Mouse (Mus musculus) bone marrow, adult 2 months (tissue): Measurements from ENCODE around the gene Klf4. TPM values are rescaled to one million over a fixed set of nuclear protein-coding genes. Genes with fewer than 3 reads are reported as not detected.
A peak's percentile ranks its signal among the peaks of the same experiment; 100 is the strongest.

Source experiments
- H3K27ac ChIP-seq: fragments of 200-500 bp; 2 replicates; pipeline ENCODE4 v1.5.1; 2012; ENCODE audit warnings: low read depth, mild to moderate bottlenecking, control low read depth, inconsistent platforms, low read length; ENCODE audit not compliant: control insufficient read depth, poor library complexity, insufficient read depth
- H3K4me1 ChIP-seq: fragments of 200-500 bp; 2 replicates; pipeline ENCODE4 v1.6.1; 2011; ENCODE audit warnings: low read length; ENCODE audit not compliant: control insufficient read depth, insufficient read depth
- H3K4me3 ChIP-seq: fragments of 200-500 bp; replicated peaks from 2 replicates; pipeline ENCODE3; 2011; ENCODE audit warnings: mild to moderate bottlenecking, low read depth, low read length, control low read depth; ENCODE audit not compliant: control insufficient read depth
- CTCF ChIP-seq: fragments of 200-500 bp; IDR thresholded peaks from 2 replicates; pipeline ENCODE4 v1.5.1; 2011; ENCODE audit warnings: low read length, control low read depth; ENCODE audit not compliant: control insufficient read depth, insufficient read depth
- POLR2A ChIP-seq: fragments of 200-500 bp; IDR thresholded peaks from 2 replicates; pipeline ENCODE4 v1.6.1; 2011; ENCODE audit warnings: low read depth, mild to moderate bottlenecking, control low read depth, low read length, borderline replicate concordance; ENCODE audit not compliant: control insufficient read depth
- WGBS: fragments of 180-500 bp; shearing (Covaris S2); methylation state at CpG from one replicate; pipeline ENCODE4 v1.1.7; 2018; 5-methylcytosine and 5-hydroxymethylcytosine counted together
- polyA plus RNA-seq: library from polyadenylated mRNA; stranded (reverse); fragments of >200 nt; gene quantifications from 2 replicates; pipeline ENCODE4 v1.2.4, GENCODE M21; 2011; ENCODE audit warnings: low replicate concordance; ENCODE audit not compliant: missing spikeins, insufficient read depth, insufficient read length

The Klf4 gene
- polyA plus RNA-seq, 1 experiment, result 17.3 TPM

- Histone ChIP-seq H3K4me1 (no peaks in the 10 kb centered on the region), H3K27ac (no peak overlapping the region), H3K4me3 (no peak overlapping the region)
- no peak for TF ChIP-seq POLR2A
- no peak for TF ChIP-seq CTCF
- 47% methylated on average over 2 of the region's 2 CpGs for WGBS
Observed at GRCm38 (mm10) chr4:55542753-55543152, 10.5 kb upstream of the Klf4 start.

- 70% methylated on average over 4 of the region's 4 CpGs for WGBS
- Histone ChIP-seq H3K4me3 (no peak overlapping the region), H3K4me1 (no peaks in the 10 kb centered on the region), H3K27ac (no peak overlapping the region)
- no peak for TF ChIP-seq CTCF
- TF ChIP-seq POLR2A, result no peak
Observed at GRCm38 (mm10) chr4:55541654-55542053, 9.4 kb upstream of the Klf4 start.

GRCm38 (mm10) chr4:55541221-55541620 lies 9.0 kb upstream of the Klf4 start:
- WGBS, result 62% methylated on average over 4 of the region's 4 CpGs
- Histone ChIP-seq H3K27ac (no peak overlapping the region), H3K4me1 (no peaks in the 10 kb centered on the region), H3K4me3 (no peak overlapping the region)
- TF ChIP-seq POLR2A (no peak), CTCF (no peak)

- Histone ChIP-seq H3K4me3 (no peak overlapping the region), H3K4me1 (no peaks in the 10 kb centered on the region), H3K27ac (no peak overlapping the region)
- TF ChIP-seq CTCF (no peak), POLR2A (no peak)
Observed at GRCm38 (mm10) chr4:55535012-55535411, 2.7 kb upstream of the Klf4 start.

GRCm38 (mm10) chr4:55534510-55534909 lies 2.2 kb upstream of the Klf4 start:
- TF ChIP-seq CTCF, result no peak
- H3K4me1 ChIP-seq, result no peaks in the 10 kb centered on the region
- WGBS, result 46% methylated on average over 4 of the region's 4 CpGs
- no peak overlapping the region for H3K27ac ChIP-seq
- no peak overlapping the region for H3K4me3 ChIP-seq

GRCm38 (mm10) chr4:55533803-55534254 lies 1.6 kb upstream of the Klf4 start:
- TF ChIP-seq CTCF, result no peak
- WGBS, result 26% methylated on average over 23 of the region's 23 CpGs

GRCm38 (mm10) chr4:55533196-55533802 lies 1.0 kb upstream of the Klf4 start:
- Histone ChIP-seq H3K4me1 (no peaks in the 10 kb centered on the region), H3K4me3 (peak overlapping the region; percentile 51), H3K27ac (no peak overlapping the region)
- WGBS, result 5% methylated on average over 21 of the region's 21 CpGs
- no peak for TF ChIP-seq POLR2A
- TF ChIP-seq CTCF, result no peak

More at GRCm38 (mm10) chr4:55533803-55534254, 1.6 kb upstream of the Klf4 start:
- Histone ChIP-seq H3K27ac (no peak overlapping the region; the same call in 1 of the 2 replicates), H3K4me1 (no peaks in the 10 kb centered on the region), H3K4me3 (no peak overlapping the region)

- H3K4me1 ChIP-seq, result no peaks in the 10 kb centered on the region
- TF ChIP-seq POLR2A (no peak), CTCF (no peak)
- WGBS, result 1% methylated on average over 37 of the region's 42 CpGs
- H3K27ac ChIP-seq, result peak overlapping the region; percentile 16; the same call in 1 of the 2 replicates
- H3K4me3 ChIP-seq, result peak overlapping the region; percentile 67
Observed at GRCm38 (mm10) chr4:55531856-55532406, 335 bp downstream of the Klf4 start.

GRCm38 (mm10) chr4:55531096-55531855 lies 990 bp downstream of the Klf4 start:
- Histone ChIP-seq H3K27ac (peak overlapping the region; percentile 16; the same call in 1 of the 2 replicates), H3K4me1 (no peaks in the 10 kb centered on the region), H3K4me3 (peak overlapping the region; percentile 49)
- WGBS, result 2% methylated on average over 56 of the region's 56 CpGs
- TF ChIP-seq CTCF (no peak), POLR2A (peak; percentile 9; the same call in 1 of the 2 replicates)
